Mouse (Mus musculus) G1E (cell line): ENCODE data around the gene Prickle1.

Experiments
- CTCF ChIP-seq: IDR thresholded peaks from 2 replicates; pipeline ENCODE4 v1.5.1; 2012; ENCODE audit warnings: low read depth, low read length, inconsistent platforms, mixed read lengths
- GATA1 ChIP-seq: IDR thresholded peaks from 2 replicates; pipeline ENCODE4 v1.6.1; 2012; ENCODE audit warnings: borderline replicate concordance, low read length, inconsistent platforms, mixed read lengths
- POLR2AphosphoS5 ChIP-seq: IDR thresholded peaks from 2 replicates; pipeline ENCODE4 v1.6.1; 2012; ENCODE audit warnings: low read depth, low read length, inconsistent platforms; ENCODE audit not compliant: insufficient replicate concordance
- TAL1 ChIP-seq: conservative IDR thresholded peaks from 2 replicates; pipeline ENCODE4 v1.6.1; 2012; ENCODE audit warnings: low read depth, low read length, inconsistent platforms, mixed read lengths

DNA sequence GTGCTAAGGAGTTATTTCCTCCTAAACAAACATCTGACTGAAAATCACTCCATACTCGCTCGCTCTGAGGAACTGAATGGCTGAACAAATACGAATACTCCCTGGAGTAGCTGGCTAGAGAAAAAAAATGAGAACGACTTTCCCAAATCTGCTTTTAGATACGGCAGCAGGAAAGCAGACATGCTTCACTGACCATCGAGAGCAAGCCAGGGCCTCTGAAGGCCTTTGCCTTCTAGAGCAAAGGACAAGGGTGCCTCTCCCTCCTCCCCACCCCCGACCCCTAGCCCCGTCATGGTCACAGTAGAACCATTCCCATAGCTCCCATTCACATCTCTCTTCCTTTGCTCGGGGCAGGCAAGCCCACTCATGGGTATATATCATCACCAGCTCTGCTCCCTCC is 16.6 kb downstream of the Prickle1 start:
- no peak for TF ChIP-seq CTCF
- TF ChIP-seq POLR2AphosphoS5 = no peak
- TF ChIP-seq GATA1 = no peak
- no peak for TF ChIP-seq TAL1
